Mouse (Mus musculus) erythroid progenitor cell, adult 5-6 weeks (primary cell): Measurements from ENCODE around the gene Wwox. TPM values are rescaled to one million over a fixed set of nuclear protein-coding genes. Genes with fewer than 3 reads are reported as not detected.

Experiments used
- total RNA-seq, 2 experiments: library from RNA; stranded (forward) in 1 of 2; stranded (reverse) in 1 of 2; fragments of 150-400 nt in 1 of 2; fragments of 186-747, 209-891 nt in 1 of 2; gene quantifications; 2 replicates each; pipeline versions ENCODE4 v1.2.3 to v1.2.4; 2015 to 2017; ENCODE audit warnings: low replicate concordance in 2 of 2

The Wwox gene
- total RNA-seq, 2 experiments from 2014 or later: 3.8 to 3.9 TPM

Other genes starting within 250 kb of the Wwox start
- not detected in 2 replicates for gene Vat1l, start 234.0 kb upstream of the Wwox start, total RNA-seq (2015; ENCODE audit: low replicate concordance)
- gene Vat1l, start 234.0 kb upstream of the Wwox start, total RNA-seq (2017; ENCODE audit: low replicate concordance): not detected in 2 replicates
- gene Clec3a, start 21.6 kb upstream of the Wwox start, total RNA-seq (2015; ENCODE audit: low replicate concordance): not detected in 2 replicates
- not detected in 2 replicates for gene Clec3a, start 21.6 kb upstream of the Wwox start, total RNA-seq (2017; ENCODE audit: low replicate concordance)